Mouse (Mus musculus) adrenal gland, adult 18-20 months (tissue): Measurements from ENCODE around the gene Ccdc174. TPM values are rescaled to one million over a fixed set of nuclear protein-coding genes. Genes with fewer than 3 reads are reported as not detected.

Experiments used
- DNase-seq, 2 experiments: peaks; one replicate each; pipeline ENCODE4 v3.0.0; 2021 to 2022; ENCODE audit warnings: low spot score in 2 of 2
- total RNA-seq, 2 experiments: library from RNA; stranded (reverse); gene quantifications; 1 replicate in 1 of 2; 2 replicates in 1 of 2; pipeline ENCODE4 v1.2.3; 2021

The Ccdc174 gene
- total RNA-seq, 2 experiments from 2014 or later: 32.4 to 55.9 TPM

DNA sequence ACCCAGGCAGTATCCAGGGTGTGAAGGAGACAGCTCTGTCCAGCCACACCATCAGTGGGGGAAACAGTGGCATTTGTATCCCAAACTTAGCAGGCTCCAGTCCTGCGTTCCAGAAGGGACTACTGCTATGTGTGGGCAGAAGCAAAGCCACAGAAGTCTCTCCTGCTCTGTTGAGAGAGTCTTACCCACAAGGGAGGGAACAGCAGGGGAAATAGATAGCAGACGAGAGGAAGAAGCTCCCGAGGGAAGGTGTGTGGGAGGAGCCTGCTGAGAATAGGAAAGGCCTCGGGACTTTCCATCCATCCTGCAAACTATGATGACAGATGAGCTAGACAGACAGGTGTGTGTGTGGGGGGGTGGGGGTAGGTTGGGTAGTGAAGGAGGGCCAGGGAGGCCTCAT is 39.4 kb downstream of the Ccdc174 start:
- no peak for DNase-seq

DNA sequence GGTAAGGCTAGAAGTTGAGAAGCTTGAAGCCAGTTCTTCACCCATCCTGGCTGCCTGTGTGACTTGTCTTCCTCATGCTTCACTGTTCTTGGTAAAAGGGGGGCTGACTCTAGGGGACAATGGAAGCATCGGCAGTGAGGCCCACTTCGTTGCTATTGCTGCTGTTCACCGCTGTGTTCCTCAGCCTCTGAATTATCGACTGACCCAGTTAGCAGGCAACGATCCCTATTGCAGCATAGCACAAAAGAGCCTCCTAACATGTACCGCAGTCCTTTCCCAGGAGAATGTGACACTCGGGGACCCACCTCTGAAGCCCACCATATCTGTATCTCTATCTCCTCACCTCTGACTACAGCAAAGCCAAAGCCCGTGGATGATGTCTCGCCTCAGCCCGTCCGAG is 39.9 kb downstream of the Ccdc174 start:
- no peak for DNase-seq

DNA sequence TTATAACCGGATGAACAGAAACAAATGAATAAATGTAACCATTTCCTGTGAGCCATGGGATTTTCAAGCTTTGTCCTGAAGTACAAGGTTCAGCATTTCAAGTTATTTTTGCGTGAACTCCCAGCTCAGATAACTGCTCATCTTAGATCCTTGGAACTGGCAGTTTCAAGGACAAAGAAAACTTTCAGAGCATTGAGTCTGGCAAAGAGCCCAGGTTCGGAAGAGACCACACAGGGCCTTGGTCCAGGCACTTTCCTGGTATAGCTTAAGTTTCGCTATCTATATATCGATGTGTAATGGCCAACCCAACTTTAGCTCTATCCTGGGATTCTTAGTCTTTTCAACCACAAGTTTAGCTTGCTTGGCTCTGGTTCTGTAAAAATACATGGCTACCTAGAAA is 53.4 kb downstream of the Ccdc174 start:
- peak in 1 of 2 experiments; percentile 21 for DNase-seq

- DNase-seq: no peak
Measured at GRCm38 (mm10) chr6:91938491-91938890, 60.6 kb downstream of the Ccdc174 start.

DNA sequence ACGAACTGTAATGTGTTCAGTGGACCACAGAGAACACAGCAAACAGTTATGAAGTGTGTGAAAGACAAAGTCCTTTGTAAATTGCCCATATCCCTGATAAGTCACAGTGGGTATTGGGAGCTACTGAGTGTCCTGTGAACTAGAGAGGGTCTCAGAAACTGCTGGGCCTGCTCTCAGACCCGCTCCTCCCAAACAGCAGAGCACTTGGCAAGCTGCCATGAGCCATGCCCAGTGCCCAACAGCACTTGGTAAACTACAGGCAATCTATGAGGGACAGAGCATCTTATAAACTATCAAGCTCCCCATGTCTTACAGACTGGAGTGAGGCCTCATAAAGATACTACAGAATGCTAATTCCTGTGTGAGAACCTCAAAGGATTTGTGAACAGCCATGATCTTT is 70.6 kb downstream of the Ccdc174 start:
- DNase-seq: no peak

Other genes with a start within 250 kb of the Ccdc174 start
- gene Slc6a6, start 194.0 kb upstream of the Ccdc174 start, total RNA-seq: 100 to 1,000 TPM; 209 to 474 TPM
- gene Grip2, start 50.8 kb upstream of the Ccdc174 start, total RNA-seq: 1 to 10 TPM; 1.7 to 2.1 TPM
- gene 4930590J08Rik, start 24.8 kb downstream of the Ccdc174 start, total RNA-seq: 1 to 10 TPM; 1.7 to 2.5 TPM
- 10 to 100 TPM; 15.2 to 16.2 TPM for gene Fgd5, start 100.8 kb downstream of the Ccdc174 start, total RNA-seq
- gene Nr2c2, start 213.3 kb downstream of the Ccdc174 start, total RNA-seq: 10 to 100 TPM; 27.4 to 31.7 TPM